Mouse (Mus musculus): ENCODE measurements around the gene Clip1. TPM values are rescaled to one million over a fixed set of nuclear protein-coding genes. Genes with fewer than 3 reads are reported as not detected.

Gene Clip1
- polyA plus RNA-seq, 1 experiment: 41.3 TPM

GRCm38 (mm10) chr5:123614246-123614645 lies 70.2 kb downstream of the Clip1 start:
- Histone ChIP-seq H3K4me3 (ENCODE audit: insufficient read depth, low read length) (no peak overlapping the region), H3K4me1 (ENCODE audit: control insufficient read depth, insufficient read depth, low read length) (no peaks in the 10 kb centered on the region), H3K27ac (ENCODE audit: insufficient read depth, low read length) (no peak overlapping the region)
- TF ChIP-seq CTCF (IDR thresholded peaks at IDR 0.05; ENCODE audit: borderline replicate concordance, insufficient read depth, low read length) (no peak), POLR2A (IDR thresholded peaks at IDR 0.05; ENCODE audit: low read depth, low read length) (no peak)

GRCm38 (mm10) chr5:123609843-123610242 lies 74.6 kb downstream of the Clip1 start:
- no peak overlapping the region for H3K4me3 ChIP-seq (ENCODE audit: insufficient read depth, low read length)
- H3K4me1 ChIP-seq (ENCODE audit: control insufficient read depth, insufficient read depth, low read length): no peaks in the 10 kb centered on the region
- H3K27ac ChIP-seq (ENCODE audit: insufficient read depth, low read length): no peak overlapping the region
- TF ChIP-seq POLR2A (IDR thresholded peaks at IDR 0.05; ENCODE audit: low read depth, low read length): no peak
- TF ChIP-seq CTCF (IDR thresholded peaks at IDR 0.05; ENCODE audit: borderline replicate concordance, insufficient read depth, low read length): peak; percentile 89

- no peak overlapping the region for H3K4me3 ChIP-seq (ENCODE audit: insufficient read depth, low read length)
- no peak for TF ChIP-seq POLR2A (IDR thresholded peaks at IDR 0.05; ENCODE audit: low read depth, low read length)
- TF ChIP-seq CTCF (IDR thresholded peaks at IDR 0.05; ENCODE audit: borderline replicate concordance, insufficient read depth, low read length): no peak
- H3K27ac ChIP-seq (ENCODE audit: insufficient read depth, low read length): no peak overlapping the region
- no peaks in the 10 kb centered on the region for H3K4me1 ChIP-seq (ENCODE audit: control insufficient read depth, insufficient read depth, low read length)
These were observed 75.0 kb downstream of the Clip1 start for GRCm38 (mm10) chr5:123609416-123609815.

GRCm38 (mm10) chr5:123607211-123607669 lies 77.2 kb downstream of the Clip1 start:
- no peak overlapping the region for H3K27ac ChIP-seq (ENCODE audit: insufficient read depth, low read length)

GRCm38 (mm10) chr5:123603496-123603895 lies 80.9 kb downstream of the Clip1 start:
- no peak for TF ChIP-seq CTCF (IDR thresholded peaks at IDR 0.05; ENCODE audit: borderline replicate concordance, insufficient read depth, low read length)
- no peak for TF ChIP-seq POLR2A (IDR thresholded peaks at IDR 0.05; ENCODE audit: low read depth, low read length)
- no peak overlapping the region for H3K4me3 ChIP-seq (ENCODE audit: insufficient read depth, low read length)
- H3K27ac ChIP-seq (ENCODE audit: insufficient read depth, low read length): no peak overlapping the region
- H3K4me1 ChIP-seq (ENCODE audit: control insufficient read depth, insufficient read depth, low read length): no peaks in the 10 kb centered on the region

More at GRCm38 (mm10) chr5:123607211-123607669, 77.2 kb downstream of the Clip1 start:
- Histone ChIP-seq H3K4me1 (ENCODE audit: control insufficient read depth, insufficient read depth, low read length) (no peaks in the 10 kb centered on the region), H3K4me3 (ENCODE audit: insufficient read depth, low read length) (no peak overlapping the region)
- TF ChIP-seq CTCF (IDR thresholded peaks at IDR 0.05; ENCODE audit: borderline replicate concordance, insufficient read depth, low read length) (no peak), POLR2A (IDR thresholded peaks at IDR 0.05; ENCODE audit: low read depth, low read length) (no peak)

- no peak overlapping the region for H3K27ac ChIP-seq (ENCODE audit: insufficient read depth, low read length)
- no peak for TF ChIP-seq CTCF (IDR thresholded peaks at IDR 0.05; ENCODE audit: borderline replicate concordance, insufficient read depth, low read length)
- TF ChIP-seq POLR2A (IDR thresholded peaks at IDR 0.05; ENCODE audit: low read depth, low read length): no peak
- H3K4me1 ChIP-seq (ENCODE audit: control insufficient read depth, insufficient read depth, low read length): no peaks in the 10 kb centered on the region
- no peak overlapping the region for H3K4me3 ChIP-seq (ENCODE audit: insufficient read depth, low read length)
These were observed 82.2 kb downstream of the Clip1 start for GRCm38 (mm10) chr5:123602174-123602573.

- Histone ChIP-seq H3K4me3 (ENCODE audit: insufficient read depth, low read length) (no peak overlapping the region), H3K4me1 (ENCODE audit: control insufficient read depth, insufficient read depth, low read length) (no peaks in the 10 kb centered on the region), H3K27ac (ENCODE audit: insufficient read depth, low read length) (no peak overlapping the region)
- TF ChIP-seq CTCF (IDR thresholded peaks at IDR 0.05; ENCODE audit: borderline replicate concordance, insufficient read depth, low read length) (no peak), POLR2A (IDR thresholded peaks at IDR 0.05; ENCODE audit: low read depth, low read length) (no peak)
These were observed 85.1 kb downstream of the Clip1 start for GRCm38 (mm10) chr5:123599319-123599718.

- Histone ChIP-seq H3K27ac (ENCODE audit: insufficient read depth, low read length) (no peak overlapping the region), H3K4me1 (ENCODE audit: control insufficient read depth, insufficient read depth, low read length) (no peaks in the 10 kb centered on the region), H3K4me3 (ENCODE audit: insufficient read depth, low read length) (no peak overlapping the region)
- TF ChIP-seq CTCF (IDR thresholded peaks at IDR 0.05; ENCODE audit: borderline replicate concordance, insufficient read depth, low read length) (no peak), POLR2A (IDR thresholded peaks at IDR 0.05; ENCODE audit: low read depth, low read length) (no peak)
These were observed 90.7 kb downstream of the Clip1 start for GRCm38 (mm10) chr5:123593622-123594280.

- TF ChIP-seq CTCF (IDR thresholded peaks at IDR 0.05; ENCODE audit: borderline replicate concordance, insufficient read depth, low read length) (no peak), POLR2A (IDR thresholded peaks at IDR 0.05; ENCODE audit: low read depth, low read length) (no peak)
- H3K27ac ChIP-seq (ENCODE audit: insufficient read depth, low read length): no peak overlapping the region
- H3K4me3 ChIP-seq (ENCODE audit: insufficient read depth, low read length): no peak overlapping the region
- no peaks in the 10 kb centered on the region for H3K4me1 ChIP-seq (ENCODE audit: control insufficient read depth, insufficient read depth, low read length)
These were observed 104.4 kb downstream of the Clip1 start for GRCm38 (mm10) chr5:123580043-123580442.

- TF ChIP-seq CTCF (IDR thresholded peaks at IDR 0.05; ENCODE audit: borderline replicate concordance, insufficient read depth, low read length) (no peak), POLR2A (IDR thresholded peaks at IDR 0.05; ENCODE audit: low read depth, low read length) (no peak)
- Histone ChIP-seq H3K4me1 (ENCODE audit: control insufficient read depth, insufficient read depth, low read length) (no peaks in the 10 kb centered on the region), H3K4me3 (ENCODE audit: insufficient read depth, low read length) (no peak overlapping the region), H3K27ac (ENCODE audit: insufficient read depth, low read length) (no peak overlapping the region)
These were observed 107.7 kb downstream of the Clip1 start for GRCm38 (mm10) chr5:123576696-123577095.

Measured in embryonic fibroblast, embryonic 13.5 days (primary cell).